Mouse (Mus musculus): Measurements from ENCODE around the gene Tmf1. TPM values are rescaled to one million over a fixed set of nuclear protein-coding genes. Genes with fewer than 3 reads are reported as not detected.

Gene Tmf1
- polyA plus RNA-seq, 1 experiment from 2014 or later: 24.2 TPM

- WGBS: 69% methylated on average over 8 of the region's 8 CpGs
- ATAC-seq (replicated peaks; ENCODE audit: extremely low read depth, insufficient read depth, low FRiP score): no peak
- H3K9me3 ChIP-seq (replicated peaks; ENCODE audit: control insufficient read depth, low read length): no peaks in the 10 kb centered on the region
Measured at GRCm38 (mm10) chr6:97106106-97106505, 72.8 kb downstream of the Tmf1 start.

GRCm38 (mm10) chr6:97104264-97104852, 74.6 kb downstream of the Tmf1 start:
- Histone ChIP-seq H3K9ac (ENCODE audit: low read length) (no peak overlapping the region), H3K4me1 (ENCODE audit: control insufficient read depth, insufficient read depth, low read length) (0 out of 2 replicates have a peak, but pooled peaks cover 2% of the 10 kb centered on the region), H3K9me3 (replicated peaks; ENCODE audit: control insufficient read depth, low read length) (no peaks in the 10 kb centered on the region), H3K4me2 (ENCODE audit: low read depth, low read length) (no peak overlapping the region), H3K27ac (ENCODE audit: low read length) (no peak overlapping the region), H3K4me3 (ENCODE audit: low read length) (no peak overlapping the region), H3K36me3 (ENCODE audit: control insufficient read depth, insufficient read depth) (no peaks in the 10 kb centered on the region), H3K27me3 (ENCODE audit: control insufficient read depth, insufficient read depth, low read length) (0 out of 2 replicates have a peak, but pooled peaks cover 8% of the 10 kb centered on the region)
- WGBS: 63% methylated on average over 7 of the region's 7 CpGs
- ATAC-seq (replicated peaks; ENCODE audit: extremely low read depth, insufficient read depth, low FRiP score): no peak

More at GRCm38 (mm10) chr6:97106106-97106505, 72.8 kb downstream of the Tmf1 start:
- H3K36me3 ChIP-seq (ENCODE audit: control insufficient read depth, insufficient read depth): no peaks in the 10 kb centered on the region
- no peak overlapping the region for H3K4me2 ChIP-seq (ENCODE audit: low read depth, low read length)
- 0 out of 2 replicates have a peak, but pooled peaks cover 2% of the 10 kb centered on the region for H3K4me1 ChIP-seq (ENCODE audit: control insufficient read depth, insufficient read depth, low read length)
- H3K4me3 ChIP-seq (ENCODE audit: low read length): no peak overlapping the region
- H3K9ac ChIP-seq (ENCODE audit: low read length): no peak overlapping the region
- H3K27ac ChIP-seq (ENCODE audit: low read length): no peak overlapping the region
- 0 out of 2 replicates have a peak, but pooled peaks cover 8% of the 10 kb centered on the region for H3K27me3 ChIP-seq (ENCODE audit: control insufficient read depth, insufficient read depth, low read length)

Other genes with a start within 250 kb of the Tmf1 start
- gene Fam19a4, start 118.7 kb downstream of the Tmf1 start, polyA plus RNA-seq (2015; fragmentation: Nextera tagmentation; extraction: Ambion mirVana): 0.18 and 0.26 TPM in 2 replicates
- 14.7 and 15.6 TPM in 2 replicates for gene Eogt, start 29.9 kb downstream of the Tmf1 start, polyA plus RNA-seq (2015; fragmentation: Nextera tagmentation; extraction: Ambion mirVana)
- gene Uba3, start 26.5 kb upstream of the Tmf1 start, polyA plus RNA-seq (2015; fragmentation: Nextera tagmentation; extraction: Ambion mirVana): 63.3 and 71.1 TPM in 2 replicates
- gene Arl6ip5, start 31.6 kb upstream of the Tmf1 start, polyA plus RNA-seq (2015; fragmentation: Nextera tagmentation; extraction: Ambion mirVana): 99.6 and 107 TPM in 2 replicates
- 21.6 and 27.8 TPM in 2 replicates for gene Lmod3, start 73.6 kb upstream of the Tmf1 start, polyA plus RNA-seq (2015; fragmentation: Nextera tagmentation; extraction: Ambion mirVana)